Mouse (Mus musculus) right cerebral cortex, adult 2 months (tissue): ENCODE measurements around the gene Nfkbil1.

Experiments used
- DNase-seq, 2 experiments: peaks; one replicate each; pipeline ENCODE4 v3.0.0; 2021 to 2022; ENCODE audit warnings: low spot score in 2 of 2

Nfkbil1 gene

DNA sequence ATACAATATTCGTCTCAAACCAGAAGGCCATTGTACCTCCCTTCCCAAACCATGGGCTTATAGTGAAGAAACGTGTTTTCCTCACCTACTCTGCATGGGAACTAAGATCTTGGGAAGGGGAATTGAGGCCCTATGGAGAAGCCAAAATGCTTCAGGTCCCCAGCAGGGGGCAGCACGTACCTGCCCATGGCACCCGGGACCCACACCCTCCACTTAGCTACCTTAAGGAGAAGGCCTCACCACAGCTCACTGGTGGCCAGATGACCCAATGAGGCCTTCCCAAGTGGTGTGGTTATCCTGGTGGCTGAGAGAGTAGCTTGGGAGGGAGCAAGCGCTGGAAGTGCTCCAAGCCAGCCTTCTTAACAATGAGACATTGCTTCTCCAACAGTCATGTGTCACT, 57.1 kb downstream of the Nfkbil1 start:
- DNase-seq: peak in 1 of 2 experiments; percentile 65

DNA sequence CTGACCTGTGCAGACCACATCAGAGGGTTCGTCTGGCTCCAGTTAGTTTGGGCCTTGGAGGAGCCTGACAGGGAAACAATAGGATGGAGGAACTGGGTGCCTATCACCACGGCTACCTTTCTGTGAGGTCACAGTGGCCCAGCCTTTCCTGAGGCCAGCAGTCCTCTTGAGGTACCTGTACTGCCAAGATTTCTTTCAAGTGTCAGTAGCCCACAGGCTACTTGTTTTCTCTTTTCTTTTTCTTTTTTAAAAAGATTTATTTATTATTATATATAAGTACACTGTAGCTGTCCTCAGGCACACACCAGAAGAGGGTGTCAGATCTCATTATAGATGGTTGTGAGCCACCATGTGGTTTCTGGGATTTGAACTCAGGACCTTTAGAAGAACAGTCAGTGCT, 59.6 kb downstream of the Nfkbil1 start, which contains the start of gene Aif1:
TSS of gene Aif1 (minus strand) at position 101 of the 400 bp plus-strand sequence.
- no peak for DNase-seq

DNA sequence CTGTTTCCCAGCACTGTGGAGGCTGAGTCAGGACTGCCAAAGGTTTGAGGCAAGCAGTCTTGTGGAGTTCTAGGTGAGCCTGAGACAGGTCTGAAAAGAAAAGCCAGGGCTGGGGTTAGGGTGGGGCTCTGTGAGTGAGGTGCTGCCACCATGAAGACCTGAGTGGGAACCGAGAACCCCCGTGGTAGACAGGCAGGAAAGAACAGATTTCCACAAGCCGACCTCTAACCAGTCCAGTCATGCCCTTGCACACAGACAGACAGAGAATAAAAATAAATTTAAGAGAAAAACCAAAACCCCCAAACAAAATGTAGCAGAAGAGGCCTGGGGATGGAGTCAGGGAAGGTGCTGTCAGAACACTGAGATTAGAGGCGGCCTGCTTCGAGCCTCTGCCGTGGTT, 60.2 kb downstream of the Nfkbil1 start:
- DNase-seq: no peak

DNA sequence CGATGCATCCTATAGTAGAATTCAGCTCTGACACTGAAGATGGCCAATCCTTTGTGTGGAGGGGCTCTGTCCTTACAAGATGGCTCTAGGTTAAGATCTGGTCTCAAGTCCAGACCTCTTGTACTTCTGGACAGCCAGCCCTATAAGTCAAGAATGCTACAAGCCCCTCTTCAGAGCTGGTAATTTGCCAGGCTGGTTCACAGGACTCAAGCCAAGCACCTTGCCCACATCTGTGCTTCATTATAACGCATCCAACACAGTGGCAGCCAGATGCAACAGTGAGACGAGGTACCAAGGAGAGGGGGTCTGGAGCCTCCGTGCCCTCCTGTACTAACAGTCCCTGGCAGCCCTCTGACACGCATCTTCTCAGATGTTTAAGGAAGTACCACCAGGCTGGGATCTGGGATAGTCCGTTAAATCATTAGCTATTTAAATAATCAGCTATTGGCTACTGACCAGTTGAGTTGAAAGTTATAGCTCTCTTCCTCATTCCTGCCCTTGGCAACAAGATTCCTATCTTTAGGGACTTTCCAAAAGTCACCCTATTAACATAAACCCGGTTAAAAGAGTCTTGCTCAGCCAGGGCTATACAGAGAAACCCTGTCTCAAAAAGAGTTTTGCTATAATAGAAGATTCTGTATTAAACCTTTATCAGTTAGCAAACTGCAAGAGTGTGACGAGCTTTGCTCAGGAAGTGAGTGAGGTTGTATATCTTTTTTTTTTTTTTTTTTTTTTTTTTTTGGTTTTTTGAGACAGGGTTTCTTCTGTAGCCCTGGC, 61.2 kb downstream of the Nfkbil1 start:
- DNase-seq: no peak

DNA sequence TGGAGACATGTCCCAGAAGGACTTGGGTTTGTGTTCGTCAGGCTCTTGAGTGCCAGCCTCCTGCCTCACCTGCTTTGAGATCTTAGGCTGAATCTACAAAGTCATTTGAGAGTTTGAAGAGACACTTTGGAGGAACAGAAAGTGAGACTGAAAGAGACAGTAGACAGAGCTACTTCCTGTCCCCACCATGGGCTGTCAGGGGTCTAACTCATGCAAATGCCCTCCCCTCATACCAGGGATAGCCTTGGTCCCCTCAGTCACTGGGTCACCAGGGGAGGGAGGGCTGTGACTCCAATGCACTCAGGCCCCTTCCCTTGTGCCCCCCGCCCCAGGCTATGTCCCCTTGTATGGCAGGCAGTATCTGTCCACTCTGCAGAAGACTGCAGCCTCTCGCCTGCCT, 62.3 kb downstream of the Nfkbil1 start:
- DNase-seq: no peak

DNA sequence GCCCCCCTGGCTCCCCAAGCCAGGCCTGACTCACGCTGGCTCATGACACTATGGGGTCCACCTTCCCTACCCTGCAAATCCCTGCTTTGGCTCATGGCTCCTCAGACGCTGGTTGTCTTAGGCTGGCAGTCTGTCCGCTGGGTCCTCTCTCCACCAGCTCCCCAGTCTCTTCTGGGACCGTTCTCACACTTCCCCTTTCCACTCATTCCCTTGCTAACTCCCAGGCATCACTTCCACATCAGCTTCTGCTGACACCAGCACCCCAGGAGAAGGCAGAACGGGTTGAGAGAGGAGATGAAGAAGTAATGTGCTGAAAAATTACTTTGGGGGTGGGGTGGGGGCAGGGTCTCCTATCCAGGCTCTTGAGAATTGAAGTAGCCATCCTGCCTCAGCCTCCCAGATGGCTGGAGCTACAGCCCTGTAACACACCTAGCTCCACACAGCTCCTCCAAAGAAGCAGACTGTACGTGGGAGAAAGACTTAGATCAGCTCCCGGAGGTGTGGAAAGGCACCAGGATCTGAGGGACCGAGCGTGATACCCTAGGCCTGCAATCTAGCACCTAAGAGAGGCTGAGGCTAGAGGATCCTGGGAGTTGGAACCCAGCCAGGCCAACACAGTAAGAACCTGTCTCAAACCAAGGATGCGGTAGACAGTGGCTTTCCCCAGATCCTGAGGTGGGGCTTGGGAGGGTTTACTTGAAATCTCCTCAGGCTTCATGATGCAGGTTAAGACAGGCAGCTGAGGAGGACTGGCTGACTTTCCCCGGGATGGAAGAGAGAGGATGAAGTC, 63.0 kb downstream of the Nfkbil1 start:
- DNase-seq: peak in 1 of 2 experiments; percentile 62
